Mouse (Mus musculus) embryonic fibroblast, embryonic 13.5 days (primary cell): ENCODE results near the gene Rab11fip3. TPM values are rescaled to one million over a fixed set of nuclear protein-coding genes. Genes with fewer than 3 reads are reported as not detected.

Source experiments
- H3K27ac ChIP-seq: 2 replicates; pipeline ENCODE4 v1.5.1; 2012; ENCODE audit warnings: low read length, control low read depth, inconsistent platforms; ENCODE audit not compliant: insufficient read depth
- H3K4me1 ChIP-seq: 2 replicates; pipeline ENCODE4 v1.6.1; 2011; ENCODE audit warnings: low read length; ENCODE audit not compliant: control insufficient read depth, insufficient read depth
- H3K4me3 ChIP-seq: 2 replicates; pipeline ENCODE4 v1.5.1; 2011; ENCODE audit warnings: mild to moderate bottlenecking, control low read depth, low read length; ENCODE audit not compliant: insufficient read depth
- CTCF ChIP-seq: IDR thresholded peaks from 2 replicates; pipeline ENCODE4 v1.5.1; 2011; ENCODE audit warnings: mild to moderate bottlenecking, control low read depth, low read length, moderate library complexity, borderline replicate concordance; ENCODE audit not compliant: insufficient read depth
- POLR2A ChIP-seq: IDR thresholded peaks from 2 replicates; pipeline ENCODE4 v1.6.1; 2011; ENCODE audit warnings: low read depth, mild to moderate bottlenecking, control low read depth, low read length, moderate library complexity
- polyA plus RNA-seq: library from polyadenylated mRNA; stranded (reverse); fragments of >200 nt; gene quantifications from 2 replicates; pipeline ENCODE4 v1.2.4, GENCODE M21; 2011; ENCODE audit warnings: low read depth; ENCODE audit not compliant: missing spikeins, insufficient read length

Rab11fip3 gene
- polyA plus RNA-seq, 1 experiment, result 22.6 TPM

DNA sequence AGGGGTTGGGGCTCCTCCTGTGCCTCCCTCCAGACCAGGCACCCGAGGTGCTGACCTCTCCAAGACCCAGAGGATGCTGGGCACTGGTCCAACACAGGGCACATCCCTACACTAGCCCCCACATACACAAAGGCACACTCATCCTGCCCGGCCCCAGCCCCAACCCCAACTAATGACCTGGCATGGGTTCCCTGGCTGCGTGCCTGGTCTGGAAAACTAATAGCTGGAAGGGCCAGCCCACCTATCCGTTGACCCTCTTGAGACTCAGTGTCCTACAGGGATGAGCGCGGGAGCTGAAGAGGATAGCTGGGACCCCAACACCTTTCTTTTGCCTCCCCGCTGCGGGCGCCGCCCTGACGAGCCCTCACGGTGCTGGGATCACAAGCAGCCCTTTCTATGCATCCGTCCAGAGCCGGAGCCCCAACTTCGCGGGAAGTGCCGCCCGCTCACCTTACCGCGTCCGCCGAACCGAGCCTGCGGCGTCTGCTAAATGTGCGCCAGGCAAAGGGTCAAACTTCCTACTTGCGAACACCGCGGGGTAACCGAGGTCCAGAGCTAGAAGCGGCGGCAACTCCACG is 118.0 kb downstream of the Rab11fip3 start:
- no peaks in the 10 kb centered on the region for H3K4me1 ChIP-seq
- no peak overlapping the region for H3K27ac ChIP-seq
- no peak for TF ChIP-seq POLR2A
- TF ChIP-seq CTCF, result no peak
- H3K4me3 ChIP-seq, result peak overlapping the region; percentile 30

DNA sequence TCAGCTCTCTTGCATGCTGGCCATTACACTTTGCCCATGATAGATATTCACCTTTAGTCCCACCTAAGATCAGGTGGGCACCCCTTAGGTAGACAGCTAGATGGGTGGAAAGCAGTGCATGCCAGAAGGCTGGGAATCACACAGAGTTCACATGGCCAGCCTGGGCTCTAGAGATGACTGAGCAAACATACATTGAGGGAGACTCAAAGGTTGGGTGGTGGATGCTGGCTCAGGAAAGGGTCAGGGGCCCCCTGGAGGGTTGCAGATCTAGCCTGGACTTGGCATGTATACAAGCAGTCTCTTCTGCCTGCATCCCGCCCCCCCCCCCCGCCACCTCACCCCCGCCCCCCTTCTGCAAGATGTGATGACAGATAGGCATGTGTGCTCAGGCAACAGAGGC is 118.6 kb downstream of the Rab11fip3 start:
- TF ChIP-seq POLR2A (no peak), CTCF (no peak)
- H3K4me1 ChIP-seq, result no peaks in the 10 kb centered on the region

DNA sequence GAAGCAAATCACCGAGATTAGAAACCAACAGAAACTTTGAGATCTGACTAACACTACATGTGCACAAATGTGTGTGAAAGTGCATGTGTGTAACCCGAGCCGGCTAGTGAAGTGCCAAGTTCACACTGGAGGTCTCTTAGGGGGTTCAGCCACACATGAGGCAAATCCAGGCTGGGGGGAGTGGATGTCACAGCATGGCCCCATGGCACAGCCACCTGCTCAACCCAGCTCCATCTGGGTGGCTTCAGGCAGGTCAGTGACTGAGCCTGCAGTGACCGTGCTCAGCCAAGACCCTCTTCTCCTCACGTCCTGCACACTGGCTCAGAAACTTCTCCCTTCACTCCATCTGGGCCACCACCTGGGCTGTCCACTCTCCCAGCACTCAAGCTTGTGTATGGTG is 119.4 kb downstream of the Rab11fip3 start:
- TF ChIP-seq CTCF, result no peak
- no peak overlapping the region for H3K4me3 ChIP-seq

More for the DNA sequence above, 118.6 kb downstream of the Rab11fip3 start:
- H3K27ac ChIP-seq, result no peak overlapping the region
- H3K4me3 ChIP-seq, result no peak overlapping the region

DNA sequence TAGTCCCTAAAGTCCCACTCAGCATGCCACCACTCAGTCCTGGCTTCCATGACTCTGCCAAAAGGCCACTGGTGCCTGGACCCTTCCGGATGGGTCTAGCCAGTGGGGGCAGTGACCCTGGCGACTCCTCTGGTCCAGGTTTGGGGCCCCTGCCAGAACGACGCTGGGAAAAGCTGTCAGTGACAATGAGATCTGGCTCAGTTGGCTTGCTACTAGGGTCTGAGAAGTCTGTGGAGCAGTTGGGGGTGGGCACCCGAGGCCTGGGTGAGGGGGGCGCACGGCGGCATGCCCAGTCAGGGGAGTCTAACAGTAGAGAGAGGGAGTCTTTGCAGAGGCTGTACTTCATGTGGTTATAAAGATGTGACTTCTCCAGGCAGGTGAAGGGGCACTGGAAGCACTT is 121.3 kb downstream of the Rab11fip3 start:
- H3K4me1 ChIP-seq, result no peaks in the 10 kb centered on the region
- no peak overlapping the region for H3K4me3 ChIP-seq
- TF ChIP-seq POLR2A, result no peak
- TF ChIP-seq CTCF, result no peak
- H3K27ac ChIP-seq, result no peak overlapping the region

More for the DNA sequence above, 119.4 kb downstream of the Rab11fip3 start:
- Histone ChIP-seq H3K4me1 (no peaks in the 10 kb centered on the region), H3K27ac (no peak overlapping the region)

DNA sequence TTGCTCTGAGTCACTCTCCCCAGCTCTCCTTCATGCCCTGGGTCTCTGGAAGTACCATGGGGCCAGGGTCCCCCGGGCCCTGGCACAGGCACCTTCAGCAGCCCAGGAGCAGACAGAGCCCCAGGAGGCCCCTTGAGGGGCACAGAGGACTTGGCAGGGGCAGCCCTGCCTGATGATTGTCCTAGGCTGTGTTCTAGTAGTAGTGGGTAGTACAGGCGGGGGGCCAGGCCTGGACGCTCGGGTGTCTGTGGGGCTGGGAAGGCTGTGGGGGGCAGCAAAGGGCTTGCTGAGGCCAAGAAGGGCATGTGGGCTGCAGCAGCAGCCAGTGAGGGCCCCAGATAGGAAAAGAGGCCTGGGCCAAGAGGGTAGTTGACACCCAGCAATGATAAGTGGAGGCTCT is 121.8 kb downstream of the Rab11fip3 start:
- Histone ChIP-seq H3K27ac (no peak overlapping the region), H3K4me3 (no peak overlapping the region), H3K4me1 (no peaks in the 10 kb centered on the region)
- TF ChIP-seq CTCF (no peak), POLR2A (no peak)

DNA sequence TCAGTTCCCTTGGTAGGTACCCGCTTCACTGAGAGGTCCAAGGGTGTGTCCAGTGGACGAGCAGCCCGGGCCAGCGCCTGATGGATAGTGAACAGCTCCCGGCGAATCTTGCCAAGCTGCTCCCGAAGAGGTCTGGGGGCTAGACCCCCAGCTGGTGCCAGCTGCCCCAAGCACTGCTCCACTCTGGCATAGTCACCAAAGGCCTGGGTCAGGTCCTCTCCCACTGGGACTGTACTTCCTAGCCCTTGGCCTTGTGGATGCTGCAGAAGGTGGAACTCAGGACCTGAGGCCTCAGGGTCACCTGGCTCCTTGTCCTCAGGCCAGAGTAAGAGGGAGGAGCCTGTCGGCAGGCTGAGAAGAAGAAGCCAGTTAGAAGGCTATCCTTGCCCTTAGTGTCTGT is 122.5 kb downstream of the Rab11fip3 start:
- H3K4me3 ChIP-seq, result no peak overlapping the region
- no peak overlapping the region for H3K27ac ChIP-seq
- H3K4me1 ChIP-seq, result no peaks in the 10 kb centered on the region
- TF ChIP-seq CTCF (no peak), POLR2A (no peak)

DNA sequence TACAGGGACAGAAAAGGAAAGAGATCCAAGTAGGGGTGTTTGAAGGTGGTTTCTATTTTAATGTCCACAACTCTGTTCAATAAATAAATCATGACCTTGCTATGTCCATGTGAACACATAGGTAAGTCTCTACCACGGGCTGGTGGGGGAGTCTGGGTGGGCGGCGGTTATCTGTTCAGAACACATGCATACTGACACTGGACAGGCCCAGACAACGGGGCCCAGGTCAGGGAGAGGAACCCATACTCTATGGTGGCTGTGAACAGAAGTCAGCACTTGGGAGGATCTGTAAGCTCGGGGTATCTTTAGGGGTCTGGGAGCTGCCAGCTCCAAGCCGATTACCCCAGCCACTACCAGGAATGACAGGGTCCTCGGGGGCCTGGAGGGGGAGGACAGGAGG is 123.0 kb downstream of the Rab11fip3 start:
- no peak overlapping the region for H3K4me3 ChIP-seq
- TF ChIP-seq CTCF (no peak), POLR2A (no peak)
- H3K27ac ChIP-seq, result no peak overlapping the region
- no peaks in the 10 kb centered on the region for H3K4me1 ChIP-seq

DNA sequence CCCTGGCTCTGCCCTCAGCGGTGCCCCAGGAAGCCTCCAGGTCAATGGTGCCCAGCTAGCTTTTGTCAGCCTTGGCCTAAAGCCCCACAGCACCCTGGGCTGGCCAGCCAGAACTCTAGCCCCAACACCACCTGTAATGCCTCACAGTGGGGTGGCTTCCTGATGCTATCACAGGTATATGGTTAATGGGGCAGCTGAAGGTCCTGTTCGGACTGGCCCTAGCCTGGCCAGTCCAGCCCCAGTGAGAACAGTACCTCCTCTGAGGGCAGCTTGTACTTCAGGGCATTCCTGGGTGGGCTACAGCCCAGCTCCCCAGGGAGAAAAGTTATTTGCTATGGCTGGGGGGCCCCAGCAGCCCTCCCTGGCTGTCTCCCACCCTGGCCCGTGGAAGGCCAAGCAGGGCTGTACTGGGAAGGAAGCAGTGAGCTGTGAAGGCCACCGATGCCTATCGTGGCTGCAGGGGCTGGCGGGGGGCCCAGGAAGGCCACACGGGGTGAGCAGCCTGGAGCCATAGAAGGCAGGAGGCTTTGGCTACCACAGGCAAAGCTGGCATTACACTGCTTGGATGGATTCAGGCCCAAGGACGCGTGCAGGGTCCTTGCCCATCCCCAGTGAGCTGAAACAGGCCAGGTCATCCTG is 123.7 kb downstream of the Rab11fip3 start:
- no peak for TF ChIP-seq POLR2A
- no peak overlapping the region for H3K4me3 ChIP-seq
- H3K4me1 ChIP-seq, result peaks cover 3% of the 10 kb centered on the region; the same call in 1 of the 2 replicates
- no peak overlapping the region for H3K27ac ChIP-seq

DNA sequence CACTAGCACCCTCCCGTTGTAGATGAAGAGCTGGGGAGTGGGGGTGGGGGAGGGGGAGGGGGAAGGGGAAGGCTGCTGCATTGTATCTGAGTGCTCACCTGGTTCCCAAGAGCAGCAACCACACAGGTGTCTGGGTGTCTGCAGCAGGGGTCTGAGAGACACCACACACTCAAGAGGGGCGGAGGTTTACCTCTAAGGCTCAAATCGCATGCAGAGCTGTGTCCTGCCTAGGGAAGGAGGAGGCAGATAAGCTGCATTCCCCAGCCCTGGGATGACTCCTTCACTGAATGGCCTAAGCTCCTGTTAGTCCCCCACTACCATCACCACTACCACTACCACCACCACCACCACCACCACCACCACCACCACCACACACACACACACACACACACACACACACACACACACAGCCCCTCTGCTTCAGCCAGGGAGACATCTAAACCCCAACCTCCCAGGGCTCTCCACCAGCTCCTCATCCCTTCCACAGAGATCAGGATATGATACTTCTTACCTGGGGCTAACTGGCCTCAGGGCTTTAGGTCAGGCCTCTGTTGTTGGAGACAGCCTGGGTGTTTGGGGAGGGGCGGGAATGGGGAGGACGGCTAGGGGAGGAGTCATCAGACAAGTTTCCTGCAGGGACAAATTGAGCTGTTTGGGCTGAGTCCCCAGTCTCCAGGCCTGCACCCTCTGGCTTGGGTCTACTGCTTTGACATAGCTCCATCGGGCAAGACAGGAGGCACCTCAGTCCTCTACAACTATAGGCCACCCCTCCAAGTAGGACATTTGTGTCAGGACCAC is 124.8 kb downstream of the Rab11fip3 start, which contains the start of the genes Pigq and Nhlrc4:
TSS of gene Pigq (minus strand) at position 571 of the 798 bp plus-strand sequence.
TSS of gene Nhlrc4 (minus strand) at position 596 of the 798 bp plus-strand sequence.
- Histone ChIP-seq H3K4me3 (no peak within 1 kb of the TSS), H3K4me1 (peaks cover 5% of the 10 kb centered on the region; the same call in 1 of the 2 replicates), H3K27ac (no peak within 1 kb of the TSS)
- TF ChIP-seq POLR2A (no peak), CTCF (no peak)

DNA sequence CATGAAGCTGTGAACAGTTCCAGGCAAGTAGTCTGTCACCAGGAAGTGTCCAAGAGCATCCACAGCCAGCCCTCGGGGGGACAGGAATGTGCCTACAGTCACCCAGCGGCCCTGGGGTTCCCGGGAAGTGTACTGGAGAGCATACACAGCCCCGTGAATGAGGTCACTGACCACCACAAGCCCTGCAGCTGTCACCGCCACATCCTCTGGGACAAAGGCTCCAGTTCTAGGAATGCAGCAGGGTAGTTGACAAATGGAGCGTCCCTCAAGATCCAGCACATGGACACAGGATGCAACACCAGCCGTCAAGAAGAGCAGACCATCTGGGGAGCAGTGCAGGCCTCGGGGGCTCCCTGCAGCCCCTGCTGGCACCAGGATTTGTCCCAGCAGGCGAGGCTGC is 125.6 kb downstream of the Rab11fip3 start:
- peaks cover 5% of the 10 kb centered on the region; the same call in 1 of the 2 replicates for H3K4me1 ChIP-seq
- TF ChIP-seq CTCF (no peak), POLR2A (no peak)
- no peak overlapping the region for H3K27ac ChIP-seq

More for the DNA sequence above, 125.6 kb downstream of the Rab11fip3 start:
- no peak overlapping the region for H3K4me3 ChIP-seq
